Mouse (Mus musculus) ES-E14 (cell line): ENCODE results near the gene Kcnh2. TPM values are rescaled to one million over a fixed set of nuclear protein-coding genes. Genes with fewer than 3 reads are reported as not detected.

Experiments
- DNase-seq: peaks from one replicate; pipeline ENCODE4 v3.0.0-alpha.2; 2013; ENCODE audit warnings: low read depth, low spot score
- H3K27ac ChIP-seq: 2 replicates; pipeline ENCODE4 v1.5.1; 2012; ENCODE audit warnings: low read depth, mild to moderate bottlenecking, low read length, moderate library complexity, mixed read lengths; ENCODE audit not compliant: poor library complexity, insufficient read depth, severe bottlenecking
- H3K36me3 ChIP-seq: 2 replicates; pipeline ENCODE4 v1.6.1; 2012; ENCODE audit warnings: mild to moderate bottlenecking, low read length, moderate library complexity, mixed read lengths; ENCODE audit not compliant: control insufficient read depth, poor library complexity, insufficient read depth, severe bottlenecking
- H3K4me1 ChIP-seq, 2 experiments: fragments of 150-350 bp in 1 of 2; sonication (generic) in 1 of 2; 2 replicates each; pipeline ENCODE4 v1.6.1; 2012; ENCODE audit warnings: low read length in 2 of 2, mild to moderate bottlenecking in 1 of 2, mixed read lengths in 1 of 2; ENCODE audit not compliant: control insufficient read depth in 2 of 2, insufficient read depth in 2 of 2, poor library complexity in 1 of 2
- H3K4me3 ChIP-seq, 2 experiments: fragments of 150-350 bp in 1 of 2; sonication (generic) in 1 of 2; 2 replicates each; pipeline ENCODE4 v1.5.1; 2012; ENCODE audit warnings: low read length in 2 of 2, low read depth in 1 of 2, mild to moderate bottlenecking in 1 of 2, mixed read lengths in 1 of 2; ENCODE audit not compliant: insufficient read depth in 1 of 2, poor library complexity in 1 of 2, severe bottlenecking in 1 of 2
- H3K9ac ChIP-seq: 2 replicates; pipeline ENCODE4 v1.6.1; 2012; ENCODE audit warnings: low read depth, mild to moderate bottlenecking, low read length, mixed read lengths; ENCODE audit not compliant: poor library complexity, insufficient read depth, severe bottlenecking
- H3K9me3 ChIP-seq: fragments of 150-350 bp; sonication (generic); 2 replicates; pipeline ENCODE4 v1.6.1; 2012; ENCODE audit warnings: low read depth, mild to moderate bottlenecking, low read length; ENCODE audit not compliant: control insufficient read depth, insufficient read depth
- CHD2 ChIP-seq: IDR thresholded peaks from 2 replicates; pipeline ENCODE4 v1.6.1; 2014; ENCODE audit warnings: mild to moderate bottlenecking, low read depth, low read length, inconsistent platforms
- HCFC1 ChIP-seq: IDR thresholded peaks from 2 replicates; pipeline ENCODE4 v1.6.1; 2012; ENCODE audit warnings: low read length, inconsistent platforms, borderline replicate concordance; ENCODE audit not compliant: insufficient read depth
- MAFK ChIP-seq: IDR thresholded peaks from 2 replicates; pipeline ENCODE4 v1.6.1; 2014; ENCODE audit warnings: mild to moderate bottlenecking, low read depth, low read length, inconsistent platforms; ENCODE audit not compliant: insufficient read depth
- ZC3H11A ChIP-seq: IDR thresholded peaks from 2 replicates; pipeline ENCODE4 v1.6.1; 2012; ENCODE audit warnings: low read depth, mild to moderate bottlenecking, inconsistent platforms, low read length, borderline replicate concordance
- ZNF384 ChIP-seq: IDR thresholded peaks from 2 replicates; pipeline ENCODE4 v1.6.1; 2012; ENCODE audit warnings: low read depth, low read length, inconsistent platforms
- in situ Hi-C, 2 experiments: fragments of 600-800 bp; cut with MboI; formaldehyde crosslinking; loops; one replicate each; pipeline ENCODE4 v1.15.1; 2025; ENCODE audit warnings: low sequenced_read_pairs in 2 of 2, inconsistent platforms in 1 of 2; ENCODE audit not compliant: unreplicated experiment in 2 of 2
- total RNA-seq: library from RNA; depleted of rRNA; stranded (reverse); fragments of 300-350 nt; gene quantifications from 2 replicates; pipeline ENCODE4 v1.2.3, GENCODE M21; 2012

Kcnh2 gene
- total RNA-seq, 1 experiment = 6.5 TPM

GRCm38 (mm10) chr5:24344477-24345051, 6.8 kb downstream of the Kcnh2 start:
- in situ Hi-C loops = no loop called here
- peaks cover 2 to 20% of the 10 kb centered on the region in 2 experiments; a peak in 3 of 4 replicates for H3K4me1 ChIP-seq
- H3K9ac ChIP-seq = no peak overlapping the region
- no peaks in the 10 kb centered on the region for H3K9me3 ChIP-seq
- TF ChIP-seq MAFK = no peak
- no peak for TF ChIP-seq ZNF384
- no peak for TF ChIP-seq HCFC1
- no peak for TF ChIP-seq CHD2
- no peak for TF ChIP-seq ZC3H11A
- no peak overlapping the region for H3K27ac ChIP-seq
- H3K36me3 ChIP-seq = no peaks in the 10 kb centered on the region
- H3K4me3 ChIP-seq = no peak overlapping the region
- no peak for DNase-seq

GRCm38 (mm10) chr5:24343977-24344436, 7.4 kb downstream of the Kcnh2 start:
- TF ChIP-seq CHD2 (no peak), HCFC1 (no peak), ZC3H11A (no peak), ZNF384 (no peak), MAFK (no peak)
- Histone ChIP-seq H3K9ac (no peak overlapping the region), H3K9me3 (no peaks in the 10 kb centered on the region), H3K4me3 (no peak overlapping the region), H3K27ac (no peak overlapping the region), H3K36me3 (no peaks in the 10 kb centered on the region), H3K4me1 (peaks cover 2 to 20% of the 10 kb centered on the region in 2 experiments; a peak in 3 of 4 replicates)
- in situ Hi-C loops = no loop called here
- no peak for DNase-seq

GRCm38 (mm10) chr5:24343379-24343778, 8.0 kb downstream of the Kcnh2 start:
- H3K9ac ChIP-seq = no peak overlapping the region
- H3K4me1 ChIP-seq = peaks cover 0 to 16% of the 10 kb centered on the region in 2 experiments; a peak in 2 of 4 replicates
- no peaks in the 10 kb centered on the region for H3K36me3 ChIP-seq
- in situ Hi-C loops = no loop called here
- no peak overlapping the region for H3K27ac ChIP-seq
- no peak for TF ChIP-seq ZNF384
- no peak for TF ChIP-seq HCFC1
- no peak for TF ChIP-seq ZC3H11A
- no peak overlapping the region for H3K4me3 ChIP-seq
- no peak for DNase-seq
- no peaks in the 10 kb centered on the region for H3K9me3 ChIP-seq

- peaks cover 0 to 16% of the 10 kb centered on the region in 2 experiments; a peak in 2 of 4 replicates for H3K4me1 ChIP-seq
- no peaks in the 10 kb centered on the region for H3K9me3 ChIP-seq
- H3K9ac ChIP-seq = no peak overlapping the region
- H3K27ac ChIP-seq = no peak overlapping the region
- in situ Hi-C loops = no loop called here
- H3K4me3 ChIP-seq = no peak overlapping the region
- TF ChIP-seq HCFC1 = no peak
- no peak for DNase-seq
- H3K36me3 ChIP-seq = no peaks in the 10 kb centered on the region
These were observed 8.4 kb downstream of the Kcnh2 start for GRCm38 (mm10) chr5:24342966-24343365.
